Mouse (Mus musculus) CD8-positive naive resting alpha-beta T cell, adult 2 months (primary cell): Measurements from ENCODE around the gene Zc3h12a.
A peak's percentile ranks its signal among the peaks of the same experiment; 100 is the strongest.

Source experiments
- DNase-seq, 2 experiments: peaks; one replicate each; pipeline ENCODE4 v3.0.0; 2022; ENCODE audit warnings: low read depth in 2 of 2, low spot score in 2 of 2

Zc3h12a gene

DNA sequence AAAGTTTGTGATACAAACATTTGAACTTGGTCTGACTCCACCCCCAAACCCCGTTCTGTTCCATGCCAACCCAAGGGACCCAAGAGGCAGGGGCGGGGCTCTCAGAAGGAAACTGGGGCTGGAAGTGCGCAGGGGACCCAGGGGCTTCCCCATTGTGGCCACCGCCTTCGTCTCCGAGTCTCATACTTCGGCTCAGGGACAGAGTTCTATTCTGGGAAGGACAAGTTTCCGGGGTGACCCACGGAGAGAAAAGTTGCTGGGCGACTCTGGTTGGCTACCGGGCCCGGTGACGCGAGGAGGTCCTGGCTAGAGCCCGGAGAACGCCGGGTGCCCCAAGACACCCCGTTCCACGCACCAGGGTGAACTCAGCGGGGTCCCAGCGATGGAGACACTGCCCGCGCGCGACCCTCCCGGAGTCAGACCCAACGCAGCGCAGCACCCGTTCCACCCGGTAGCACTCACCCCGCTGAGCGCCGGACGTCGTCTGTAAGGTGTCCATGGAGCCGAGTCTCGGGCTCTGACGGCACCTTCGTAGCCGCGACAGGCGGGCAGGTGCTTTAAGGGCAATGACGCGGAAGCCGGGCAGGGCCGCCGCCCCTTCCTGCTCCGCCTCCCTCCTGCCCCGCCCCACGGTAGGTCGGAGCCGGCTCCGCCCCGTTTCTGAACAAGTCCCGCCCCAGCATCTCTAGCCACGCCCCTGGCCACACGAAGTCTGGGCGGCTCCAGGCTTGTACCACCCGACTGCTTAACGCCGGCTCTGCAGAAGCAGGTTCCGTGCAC is at the start of gene Zc3h12a:
TSS of gene Zc3h12a (minus strand) at position 536 of the 780 bp plus-strand sequence.
- DNase-seq = peak; percentile 90 to 91

DNA sequence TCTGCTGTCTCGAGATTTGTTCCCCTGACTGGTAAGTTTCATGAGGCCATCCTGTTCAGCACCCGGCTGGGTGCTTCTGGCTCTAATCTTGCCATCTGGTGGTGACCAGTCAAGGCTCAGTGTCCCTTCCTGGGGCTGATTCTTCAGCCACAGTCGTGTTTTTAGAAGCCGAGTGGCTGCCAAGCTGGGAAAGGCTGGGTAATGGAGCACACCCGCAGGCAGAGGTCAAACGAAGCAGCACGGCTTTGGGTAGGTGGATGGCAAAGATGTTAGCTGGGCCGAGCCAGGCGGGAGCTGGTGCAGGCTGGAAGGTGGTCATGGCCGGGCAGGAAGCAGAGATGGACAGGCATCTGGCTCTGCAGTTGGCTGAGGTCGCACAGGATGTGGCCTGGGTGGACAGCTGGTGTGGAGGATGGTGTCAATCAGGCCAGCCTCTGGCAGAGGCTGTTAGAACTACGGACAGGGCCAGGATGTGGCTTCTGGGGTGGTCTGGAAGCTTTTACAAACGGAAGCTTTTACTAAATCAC is 49.1 kb upstream of the Zc3h12a start:
- DNase-seq = no peak

DNA sequence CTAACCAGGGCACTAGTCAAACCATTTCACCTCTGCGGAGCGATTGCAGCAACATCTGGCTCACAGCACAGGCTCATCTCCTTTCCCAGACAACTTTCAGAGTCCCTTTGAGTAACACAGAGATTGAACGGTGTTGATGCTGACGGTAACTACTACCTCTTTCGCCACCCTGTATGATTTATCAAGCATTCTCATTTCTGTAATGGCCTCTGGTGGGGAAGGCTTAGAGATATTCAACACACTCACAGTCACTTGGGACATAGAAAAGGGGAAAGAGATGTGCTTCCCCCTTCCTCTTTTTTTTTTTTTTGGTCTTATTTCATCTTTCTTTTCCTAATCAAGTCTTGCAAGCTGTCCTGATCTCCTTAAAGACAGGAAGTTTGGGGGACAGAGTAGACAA is 48.5 kb upstream of the Zc3h12a start:
- no peak for DNase-seq

DNA sequence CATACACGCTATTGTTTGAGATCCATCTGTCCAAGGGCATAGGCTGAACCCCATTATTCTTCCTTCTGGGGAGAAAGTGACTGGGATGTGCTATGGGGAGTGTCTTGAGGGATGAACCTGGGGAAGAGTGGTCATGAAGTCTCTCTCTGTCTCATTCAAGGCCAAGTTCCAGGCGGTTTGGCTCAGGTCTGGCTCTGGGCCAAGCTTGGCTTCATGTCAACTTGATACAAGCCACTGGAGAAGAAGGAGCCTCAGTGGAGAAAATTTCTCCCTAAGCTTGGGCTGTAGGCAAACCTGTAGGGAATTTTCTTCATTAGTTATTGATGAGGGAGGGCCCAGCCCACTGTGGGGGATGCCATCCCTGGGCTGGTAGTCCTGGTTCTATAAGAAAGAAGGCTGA is 48.0 kb upstream of the Zc3h12a start:
- no peak for DNase-seq

DNA sequence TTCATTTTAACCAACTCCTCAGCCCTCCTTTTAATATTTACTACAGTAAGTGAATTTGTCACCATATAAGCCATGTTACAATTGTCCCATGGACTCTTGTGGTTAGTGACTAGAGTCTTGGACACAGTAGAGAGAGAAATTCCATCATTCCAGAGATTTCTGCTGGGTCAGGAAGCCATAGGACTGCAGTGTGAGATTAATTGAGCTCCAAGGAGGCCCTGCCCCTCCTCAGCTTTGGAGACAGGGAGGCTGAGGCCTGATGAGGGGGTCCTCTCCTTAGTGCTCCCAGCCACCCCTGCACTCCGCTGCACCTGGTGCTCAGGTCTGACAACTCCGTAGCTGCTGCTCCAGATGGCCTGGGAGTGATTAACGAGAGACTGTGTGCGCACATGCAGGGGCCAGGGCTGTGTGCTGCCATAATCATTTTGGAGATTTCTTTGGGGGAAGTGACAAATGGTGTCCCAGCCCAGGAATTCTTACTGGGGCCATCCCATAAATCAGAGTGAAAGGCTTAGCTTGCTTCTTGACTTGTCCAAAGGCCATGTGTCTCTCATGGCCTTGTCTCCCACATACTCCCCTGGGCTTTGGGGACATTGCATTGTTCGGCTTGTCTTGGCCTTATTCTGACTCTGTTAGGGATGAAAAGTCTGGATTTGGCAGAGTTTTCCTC is 47.0 kb upstream of the Zc3h12a start:
- DNase-seq = no peak

DNA sequence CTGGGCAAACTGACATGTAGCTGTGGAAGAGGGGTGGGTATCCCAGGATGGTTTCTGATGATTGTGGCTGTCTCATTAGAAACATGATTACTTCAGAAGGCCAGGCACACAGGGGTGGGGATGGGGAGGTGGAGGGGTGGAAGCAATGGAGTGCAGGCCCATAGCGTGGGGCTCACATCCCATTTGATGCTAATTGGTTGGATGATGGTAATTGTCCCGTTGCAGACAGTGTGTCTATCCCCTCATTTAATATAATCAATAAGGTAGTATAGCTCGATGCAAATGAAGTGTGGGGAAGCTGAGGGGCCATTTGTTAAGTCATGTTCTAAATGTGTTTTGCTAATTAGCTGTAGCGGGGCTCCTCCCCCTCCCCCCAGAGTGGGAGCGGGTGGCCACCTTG is 45.5 kb upstream of the Zc3h12a start:
- no peak for DNase-seq

DNA sequence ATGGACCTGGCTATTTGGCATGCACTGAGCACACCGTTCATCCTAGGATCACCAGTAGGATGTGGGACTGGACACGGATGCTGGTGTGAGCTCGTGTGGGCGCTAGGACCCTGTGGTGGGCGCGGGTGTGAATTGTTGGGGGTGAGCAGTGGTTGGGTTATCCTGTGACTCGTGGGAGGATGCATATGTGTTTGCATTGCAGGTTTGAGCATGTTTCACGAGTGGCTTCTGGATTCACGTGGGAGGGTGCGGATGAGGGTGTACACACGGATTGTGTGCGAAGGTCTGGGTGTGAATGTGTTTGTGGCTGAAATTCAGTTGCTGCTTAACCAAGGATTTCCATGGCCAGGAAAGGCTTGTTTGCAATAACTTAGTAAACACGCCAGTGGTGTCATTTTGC is 45.1 kb upstream of the Zc3h12a start:
- no peak for DNase-seq

DNA sequence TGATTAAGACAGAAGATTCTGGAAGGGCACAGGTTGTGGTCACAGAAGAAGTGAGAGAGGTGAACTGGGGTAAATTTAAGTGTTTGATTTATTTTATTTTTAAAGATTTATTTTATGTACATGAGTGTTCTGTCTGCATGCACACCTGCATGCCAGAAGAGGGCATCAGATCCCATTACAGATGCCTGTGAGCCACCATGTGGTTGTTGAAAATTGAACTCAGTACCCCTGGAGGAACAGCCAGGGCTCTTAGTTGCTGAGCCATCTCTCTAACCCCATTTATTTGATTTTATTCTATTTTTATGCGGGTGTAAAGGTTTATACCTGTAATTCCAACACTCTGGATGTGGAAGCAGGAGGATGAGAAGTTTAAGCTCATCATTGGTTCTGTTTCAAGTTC is 40.1 kb upstream of the Zc3h12a start:
- no peak for DNase-seq

DNA sequence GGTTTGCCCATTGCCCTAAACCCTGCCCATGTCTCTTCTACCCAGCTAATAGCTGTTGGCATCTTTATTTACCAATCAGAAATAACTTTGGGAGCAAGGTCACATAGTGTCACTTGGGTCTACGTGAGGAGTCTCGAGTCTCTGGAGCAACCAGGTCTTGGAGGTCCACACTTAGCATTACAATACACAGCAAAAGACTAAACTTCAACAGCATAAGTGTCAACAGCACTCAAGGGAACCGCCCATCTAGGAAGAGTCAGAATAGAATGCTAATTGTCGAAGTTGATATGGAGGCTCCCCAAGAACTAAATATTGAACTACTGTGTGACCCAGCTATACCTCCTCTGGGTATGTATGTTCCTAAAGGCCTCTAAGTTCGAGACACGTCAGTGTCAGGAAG is 37.2 kb upstream of the Zc3h12a start:
- no peak for DNase-seq

DNA sequence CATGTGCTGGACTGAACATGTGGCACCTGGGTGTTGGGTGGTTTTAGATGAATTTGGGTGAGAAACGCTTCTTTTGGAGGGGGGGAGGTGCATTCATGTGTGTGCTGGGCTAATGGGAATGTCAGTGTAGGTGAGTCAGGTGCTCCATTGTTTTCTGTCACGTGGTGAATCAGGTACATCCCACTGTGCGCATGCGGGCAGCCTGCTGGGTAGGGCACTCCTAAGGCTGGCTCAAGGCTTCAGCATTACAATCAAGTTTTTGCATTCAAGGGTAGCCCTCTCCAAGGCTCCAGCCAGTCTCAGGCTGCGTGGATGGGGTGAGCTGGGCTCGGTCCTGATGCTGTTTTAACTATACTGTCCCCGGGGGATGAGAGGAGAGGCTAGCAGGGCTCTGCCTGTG is 35.1 kb upstream of the Zc3h12a start:
- DNase-seq = no peak

DNA sequence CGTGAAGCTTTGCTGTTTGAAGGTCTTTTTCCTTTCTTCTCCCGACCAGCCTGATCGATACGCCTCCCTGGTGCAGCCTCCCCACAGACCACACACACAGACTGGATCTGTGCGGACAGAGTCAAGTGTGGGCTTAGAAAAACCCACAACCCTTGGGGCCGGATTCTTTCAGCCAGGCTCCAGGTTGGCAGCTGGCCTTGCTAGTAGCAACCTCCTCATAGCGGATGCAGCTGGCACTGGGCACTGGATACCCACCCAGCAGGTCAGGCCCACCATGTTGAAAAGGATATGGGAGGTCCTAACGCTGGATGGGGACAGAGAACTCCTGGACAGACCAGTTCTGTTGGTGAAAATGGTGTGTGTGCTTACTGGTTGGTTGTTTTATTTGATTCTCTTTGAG is 33.8 kb upstream of the Zc3h12a start:
- no peak for DNase-seq

DNA sequence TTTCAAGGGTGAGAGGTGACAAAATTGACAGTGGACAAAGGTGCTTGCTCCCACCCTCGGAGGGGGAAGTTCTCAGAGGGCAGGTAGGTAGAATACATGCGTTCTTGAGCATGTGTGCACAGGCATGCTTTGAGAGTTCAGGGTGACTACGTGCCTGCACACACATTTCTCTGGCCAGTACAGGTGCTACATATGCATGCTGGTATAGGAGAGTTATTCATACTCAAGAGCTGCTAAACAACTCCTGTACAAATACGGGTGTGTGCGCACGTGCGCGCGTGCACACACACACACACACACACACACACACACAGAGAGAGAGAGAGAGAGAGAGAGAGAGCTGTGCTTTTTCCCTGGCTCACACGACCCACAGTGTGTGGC is 33.3 kb upstream of the Zc3h12a start:
- no peak for DNase-seq

DNA sequence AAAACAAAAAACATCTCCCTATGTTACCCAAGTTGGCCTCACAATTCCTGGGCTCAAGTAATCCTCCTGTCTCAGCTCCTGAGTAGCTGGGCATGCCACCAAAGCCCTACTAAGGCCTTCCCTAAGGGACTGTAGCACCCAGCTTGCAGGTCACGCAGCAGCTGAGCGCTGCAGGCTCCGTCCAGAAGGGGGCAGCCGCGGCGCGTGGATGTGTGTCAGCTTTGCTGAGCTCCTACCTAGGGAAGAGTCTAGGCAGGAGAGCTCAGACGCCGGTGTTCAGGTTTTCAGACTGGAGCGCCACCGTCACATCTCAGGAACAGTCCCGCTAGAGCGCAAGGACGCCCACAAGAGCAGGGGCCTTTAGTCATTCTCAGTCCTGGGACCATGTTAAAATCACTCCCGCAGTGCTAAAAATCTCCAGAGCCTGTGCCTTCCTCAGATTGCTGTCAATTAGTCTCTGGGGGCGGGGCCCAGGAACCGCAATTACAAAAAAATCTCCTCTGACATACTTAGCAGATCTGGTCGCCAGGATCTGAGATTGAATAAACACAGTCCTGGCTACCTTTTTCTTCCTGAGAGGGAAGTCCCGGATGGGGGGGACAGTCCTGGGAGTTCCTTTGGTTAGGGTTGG is 32.8 kb upstream of the Zc3h12a start:
- DNase-seq = peak; percentile 66 to 73

DNA sequence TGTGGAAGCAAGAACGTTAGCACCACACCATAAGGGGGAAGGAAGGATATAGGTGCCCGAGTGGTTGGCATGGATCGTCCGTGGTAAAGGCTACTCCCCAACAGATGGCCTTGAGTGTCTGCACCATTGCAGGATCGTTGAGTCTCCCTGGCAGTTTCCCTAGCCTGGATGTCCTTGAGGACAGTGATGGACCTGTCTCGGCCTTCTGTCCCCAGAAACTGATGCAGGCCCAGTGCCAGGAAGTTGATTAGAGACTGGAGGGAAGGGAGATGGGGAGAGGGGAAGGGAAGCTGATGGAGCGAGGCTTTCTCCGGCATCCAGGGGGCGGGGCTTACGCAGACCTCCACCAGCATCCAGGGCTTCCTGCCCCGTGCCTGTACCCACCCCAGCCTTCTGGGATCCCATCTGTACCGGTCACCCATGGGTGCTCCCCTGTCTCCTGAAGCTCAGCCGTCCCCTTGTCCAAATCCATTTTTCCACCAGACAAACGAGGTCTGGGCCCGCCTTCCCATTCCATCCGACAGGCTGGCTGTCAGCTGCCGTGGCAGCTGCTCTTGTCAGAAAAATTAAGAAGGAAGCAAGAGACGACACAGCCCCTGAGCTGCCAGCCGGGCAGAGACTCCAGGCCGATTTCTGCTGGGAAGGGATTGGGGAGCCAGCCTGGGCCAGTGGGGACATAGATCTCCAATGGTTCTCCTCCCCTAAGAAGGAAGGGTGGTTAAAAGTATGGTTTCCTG is 31.1 kb upstream of the Zc3h12a start:
- DNase-seq = no peak

DNA sequence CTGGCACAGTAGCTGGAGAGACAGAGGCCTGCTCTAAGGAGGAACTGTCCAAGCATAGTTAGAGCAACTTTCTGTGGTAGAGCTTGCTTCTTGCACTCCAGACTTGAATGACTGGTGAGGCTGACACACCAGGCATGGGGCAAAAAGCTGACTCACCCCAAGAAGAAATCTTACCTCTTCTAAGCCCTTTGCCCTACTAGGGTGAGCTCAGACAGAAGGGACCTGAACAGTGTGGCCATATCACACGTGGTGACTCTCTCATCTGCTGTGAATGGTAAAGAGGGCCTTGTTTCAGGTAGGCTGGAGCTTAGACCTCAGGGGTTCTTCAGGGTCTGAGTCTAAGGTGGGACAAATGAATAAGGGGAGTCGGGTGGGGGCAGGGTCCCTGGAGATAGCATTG is 30.4 kb upstream of the Zc3h12a start:
- no peak for DNase-seq

DNA sequence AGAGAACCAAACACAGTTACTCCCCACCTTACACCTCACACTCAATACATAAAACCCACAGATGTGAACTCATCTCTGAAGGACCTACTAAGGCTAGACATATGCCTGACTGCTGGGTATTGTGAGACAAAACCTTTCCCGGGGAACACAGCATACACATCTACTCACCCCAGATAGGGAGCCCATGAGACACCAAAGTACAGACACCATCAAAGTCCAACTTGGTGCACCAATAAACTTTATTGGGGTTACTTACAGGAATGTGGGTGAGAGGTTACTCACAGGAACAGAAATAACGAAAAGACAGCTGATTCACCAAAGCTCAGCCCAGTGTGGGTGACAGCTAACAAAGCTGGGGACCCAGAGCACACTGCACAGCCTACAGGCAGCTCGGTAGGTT is 29.7 kb upstream of the Zc3h12a start:
- no peak for DNase-seq

DNA sequence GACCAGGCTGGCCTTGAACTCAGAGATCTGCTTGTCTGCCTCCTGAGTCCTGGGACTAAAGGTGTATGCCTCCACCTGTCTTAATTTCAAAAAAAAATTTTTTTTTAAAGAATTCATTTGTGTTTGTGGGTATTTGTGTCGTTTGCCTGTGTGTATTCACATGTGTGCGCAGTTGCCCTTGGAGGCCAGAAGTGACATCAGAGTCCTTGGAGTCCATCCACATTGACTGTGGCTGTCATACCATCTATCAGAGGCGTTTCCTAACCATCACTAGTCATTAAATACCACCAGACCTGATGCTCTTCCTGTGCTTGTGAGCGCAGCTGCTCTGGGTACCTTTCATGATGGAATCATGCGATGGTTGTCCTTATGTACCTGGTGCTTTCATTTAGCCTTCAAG is 28.0 kb upstream of the Zc3h12a start:
- DNase-seq = no peak

DNA sequence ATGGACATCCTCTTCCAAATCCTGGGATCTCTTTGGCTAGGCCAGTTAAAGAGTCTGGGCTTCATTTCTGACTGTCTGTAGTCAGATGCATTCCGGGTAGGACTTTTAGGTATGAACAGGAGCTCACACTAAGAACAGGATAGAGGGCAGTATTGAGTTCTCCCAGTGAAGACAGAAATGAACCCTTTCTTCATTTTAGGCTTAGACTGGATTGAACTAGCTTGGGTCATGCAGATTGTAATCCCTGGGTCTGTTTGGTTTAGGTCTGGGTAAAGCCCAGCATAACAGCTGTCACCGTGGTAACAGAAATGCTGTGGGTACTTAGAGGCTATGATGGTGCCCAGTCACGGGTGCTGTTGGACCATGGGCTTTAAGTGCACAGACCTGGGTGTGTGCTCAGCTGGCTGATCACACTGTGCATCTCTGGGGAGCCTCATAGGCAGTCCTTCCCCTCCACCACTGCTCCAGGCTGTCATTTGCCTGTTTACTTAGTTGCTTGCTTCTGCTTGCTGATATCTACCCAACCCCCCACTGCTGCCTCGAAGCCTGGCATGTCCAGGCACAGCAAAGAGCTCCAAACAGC is 26.1 kb upstream of the Zc3h12a start:
- no peak for DNase-seq

DNA sequence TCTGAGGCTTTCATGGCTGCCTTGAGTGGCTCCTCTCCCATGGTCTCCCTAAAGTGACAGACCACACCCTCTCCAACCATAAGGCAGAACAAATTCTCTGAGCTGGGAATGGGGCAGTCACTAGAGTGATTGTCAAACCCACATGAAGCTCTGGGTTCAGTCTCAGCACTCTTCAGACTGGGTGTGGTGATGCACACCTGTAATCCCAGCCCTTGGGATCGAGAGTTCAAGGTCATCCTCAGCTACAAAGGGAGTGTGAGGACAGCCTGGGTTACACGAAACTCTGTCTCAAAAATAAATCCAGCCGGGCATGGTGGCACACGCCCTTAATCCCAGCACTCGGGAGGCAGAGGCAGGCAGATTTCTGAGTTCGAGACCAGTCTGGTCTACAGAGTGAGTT is 24.8 kb upstream of the Zc3h12a start:
- no peak for DNase-seq

DNA sequence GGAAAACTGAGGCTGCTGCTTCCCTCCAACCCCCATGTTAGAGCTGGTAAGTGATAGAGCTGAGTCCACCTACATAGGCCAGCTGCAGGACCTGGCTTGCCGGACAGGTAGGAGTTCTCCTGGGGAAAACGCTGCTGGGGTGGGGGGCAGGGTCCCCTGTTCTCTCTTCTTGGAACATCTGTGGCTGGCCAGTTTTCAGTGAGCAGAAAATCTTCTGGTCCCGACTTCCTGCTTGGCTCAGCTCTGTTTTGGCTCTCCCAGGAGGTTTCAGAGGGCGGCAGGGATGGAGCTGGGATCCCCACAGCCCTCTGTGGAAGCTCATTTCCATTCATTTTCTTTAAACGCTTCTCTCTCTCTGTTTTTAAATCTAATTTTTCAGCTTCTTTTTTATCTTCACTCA is 21.8 kb upstream of the Zc3h12a start:
- no peak for DNase-seq

DNA sequence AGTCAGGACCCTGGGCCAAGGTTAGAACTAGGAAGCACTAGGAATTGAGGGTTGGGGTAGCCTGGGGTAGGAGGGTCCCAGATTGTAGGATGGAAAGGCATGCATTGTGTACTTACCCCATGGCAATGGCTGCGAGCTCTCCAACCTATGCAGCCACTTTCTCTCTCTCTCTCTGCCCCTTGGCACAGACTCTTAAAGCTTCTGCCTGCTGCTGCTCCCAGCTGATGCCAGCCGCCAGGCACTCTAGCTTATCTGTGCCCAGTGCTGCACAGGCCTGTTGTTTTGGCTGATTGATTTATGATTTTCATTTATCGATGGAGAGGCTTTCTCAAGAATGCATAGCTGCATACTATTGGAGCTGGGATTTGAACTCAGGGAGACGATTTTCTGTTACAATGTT is 20.3 kb upstream of the Zc3h12a start:
- DNase-seq = no peak
